Mouse (Mus musculus): Measurements from ENCODE around the gene Gm45713.
"Not testable (repeated sequence)": the region's sequence is repeated elsewhere in the genome, so short reads cannot be mapped to it uniquely, and the experiment has no call there.

Gm45713 gene

DNA sequence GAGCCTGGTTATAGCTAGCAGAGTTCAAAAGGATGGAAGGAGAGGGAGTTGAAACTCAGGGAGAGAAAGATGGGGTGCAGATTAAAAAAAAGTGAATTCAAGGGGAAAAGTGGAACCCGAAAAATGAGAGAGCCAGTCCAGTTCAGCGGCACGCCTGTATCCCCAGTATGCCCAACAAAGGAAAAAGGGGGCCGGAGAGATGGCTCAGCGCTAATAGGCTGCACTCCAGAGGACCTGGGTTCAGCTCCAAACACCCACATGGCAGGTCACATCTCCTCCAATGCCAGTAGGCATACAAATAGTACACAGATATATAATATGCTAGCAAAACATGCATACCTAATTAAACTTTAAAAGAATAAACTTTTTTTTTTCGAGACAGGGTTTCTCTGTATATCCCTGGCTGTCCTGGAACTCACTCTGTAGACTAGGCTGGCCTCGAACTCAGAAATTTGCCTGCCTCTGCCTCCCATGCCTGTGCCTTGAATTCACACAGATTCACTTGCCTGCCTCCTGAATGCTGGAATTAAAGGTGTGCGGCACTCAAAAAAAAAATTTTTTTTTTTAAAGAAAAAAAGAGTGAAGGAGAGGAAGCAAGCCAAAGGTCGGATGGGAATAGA, 27.1 kb upstream of the Gm45713 start:
- no peak for DNase-seq (ENCODE audit: low spot score)

DNA sequence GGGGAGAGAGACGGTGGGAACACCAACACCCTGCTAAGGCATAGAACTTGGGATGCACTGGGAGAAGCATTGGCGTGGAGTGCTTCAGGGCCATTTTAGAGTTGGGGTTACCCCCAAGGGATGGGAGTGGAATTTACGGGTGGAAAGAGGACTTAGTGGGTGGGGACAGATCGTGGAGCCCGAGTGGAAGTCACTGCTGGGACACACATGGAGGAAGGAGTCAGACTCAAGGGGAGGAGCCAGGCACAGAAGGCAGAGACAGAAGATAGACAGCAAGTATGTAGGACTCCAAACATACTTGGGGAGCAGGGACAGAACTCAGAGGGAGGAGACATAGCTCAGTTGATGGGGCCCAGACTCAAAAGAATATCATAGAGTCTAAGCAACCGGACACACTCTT, 26.5 kb upstream of the Gm45713 start:
- DNase-seq (ENCODE audit: low spot score): no peak

DNA sequence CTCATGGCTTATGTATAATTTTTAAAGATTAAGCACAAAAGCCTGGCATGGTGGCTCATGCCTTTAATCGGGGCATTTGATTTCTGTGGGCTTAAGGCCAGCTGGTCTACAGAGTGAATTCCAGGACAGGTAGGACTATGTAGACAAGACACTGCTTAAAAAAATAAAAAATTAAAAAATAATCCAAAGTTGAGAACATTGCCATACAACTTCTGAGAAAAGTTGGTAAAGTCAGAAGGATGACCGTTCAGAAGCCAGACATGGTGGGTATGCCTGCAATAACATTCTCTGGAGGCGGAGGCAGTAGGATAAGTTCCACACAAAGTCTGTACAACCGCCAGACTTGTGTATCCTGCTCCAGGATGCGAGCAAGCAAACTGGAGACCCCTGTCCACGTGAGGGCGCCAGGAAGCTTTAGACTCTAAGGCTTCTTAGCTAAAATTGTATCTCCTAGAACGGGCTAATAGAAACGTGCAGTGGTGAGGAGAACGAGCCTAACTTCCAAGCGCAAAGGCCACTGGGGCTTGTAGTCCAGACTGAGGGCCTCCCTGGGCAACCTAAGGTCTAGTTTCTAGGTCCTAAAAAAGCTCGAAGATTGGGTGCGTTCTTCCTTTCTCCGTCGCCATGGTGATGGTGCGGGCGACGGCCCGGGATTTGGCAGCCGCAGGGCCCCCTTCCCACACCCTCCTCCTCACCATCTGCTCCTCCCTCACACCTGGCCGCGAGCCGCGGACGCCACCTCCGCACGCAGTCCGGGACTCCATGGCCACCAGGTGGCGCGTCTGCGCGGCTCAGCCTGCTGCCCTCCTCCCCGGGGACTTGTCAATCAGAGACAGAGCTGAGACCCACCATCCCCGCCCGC, 25.8 kb upstream of the Gm45713 start:
- peak; percentile 75 for DNase-seq (ENCODE audit: low spot score)

DNA sequence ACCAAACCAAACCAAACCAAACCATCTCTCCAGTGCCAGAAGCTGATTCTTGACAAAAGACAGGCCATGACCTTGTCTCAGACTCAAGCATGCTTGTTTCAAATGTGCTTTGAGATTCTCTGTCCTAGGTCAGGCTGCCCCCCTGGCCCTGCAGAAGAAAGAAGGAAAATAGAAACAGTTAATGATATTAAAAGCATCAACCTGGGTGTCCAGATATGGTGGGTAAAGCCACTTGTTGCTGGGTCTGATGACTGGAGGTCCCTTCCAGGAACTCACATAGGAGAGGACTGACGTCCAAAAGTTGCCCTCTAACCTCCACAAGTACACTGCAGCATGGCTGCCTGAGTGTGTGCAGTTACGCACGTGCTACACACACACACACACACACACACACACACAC, 24.8 kb upstream of the Gm45713 start:
- no peak for DNase-seq (ENCODE audit: low spot score)

DNA sequence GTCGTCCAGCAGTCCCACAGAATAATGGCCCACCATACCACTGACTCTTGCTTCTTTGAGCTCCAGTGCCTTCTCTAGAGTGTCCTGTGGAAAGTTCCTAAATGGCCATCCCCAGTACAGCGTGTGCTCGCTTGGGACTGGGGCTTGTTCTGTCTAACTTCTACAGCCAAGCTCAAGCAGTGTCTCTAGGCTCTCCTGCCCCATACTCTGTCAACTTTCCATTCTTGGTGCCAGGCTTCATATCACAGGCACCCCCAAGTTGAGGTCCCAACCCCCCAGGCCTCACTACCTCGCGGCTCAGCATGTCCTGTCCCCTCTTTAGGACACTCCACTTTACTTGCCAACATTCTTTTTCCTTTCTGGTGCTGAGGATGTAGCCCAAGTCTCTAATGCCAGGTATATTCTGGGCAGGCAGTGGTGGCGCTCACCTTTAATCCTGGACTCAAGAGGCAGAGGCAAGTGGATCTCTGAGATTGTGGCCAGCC, 24.3 kb upstream of the Gm45713 start:
- DNase-seq (ENCODE audit: low spot score): no peak

DNA sequence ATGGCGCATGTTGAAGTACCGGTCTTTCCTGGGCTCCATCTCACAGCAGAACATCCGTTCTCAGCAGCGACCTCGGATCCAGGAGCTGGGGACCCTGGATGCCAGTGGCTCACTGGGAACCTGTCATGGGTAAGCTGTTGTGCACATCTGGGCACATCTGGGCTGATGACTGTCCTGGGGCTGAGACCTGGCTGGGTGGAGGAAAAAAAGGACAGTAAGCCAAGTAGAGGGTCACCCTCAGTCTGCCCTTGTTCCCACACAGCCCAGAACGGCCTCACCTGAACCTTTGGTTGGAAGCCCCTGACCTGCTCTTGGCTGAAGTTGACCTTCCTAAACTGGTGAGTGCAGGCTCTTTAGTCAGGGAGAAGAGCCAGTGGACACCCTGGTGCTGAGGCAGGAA, 23.0 kb upstream of the Gm45713 start:
- DNase-seq (ENCODE audit: low spot score): no peak

DNA sequence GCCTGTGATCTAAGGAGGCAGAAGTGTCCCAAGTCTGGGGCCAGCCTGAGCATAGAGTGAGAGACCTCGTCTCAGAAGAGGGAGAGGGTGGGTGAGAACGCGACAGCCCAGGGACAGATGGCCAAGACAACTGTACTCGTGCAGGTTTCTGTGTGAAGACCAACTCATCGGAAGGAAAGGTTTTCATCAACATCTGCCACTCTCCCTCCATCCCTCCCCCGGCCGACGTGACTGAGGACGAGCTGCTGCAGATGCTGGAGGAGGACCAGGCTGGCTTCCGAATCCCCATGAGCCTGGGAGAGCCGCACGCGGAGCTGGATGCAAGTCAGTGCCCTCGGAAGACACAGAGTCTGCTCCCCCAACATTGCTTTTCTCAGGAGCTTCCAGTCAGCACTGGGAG, 21.4 kb upstream of the Gm45713 start:
- no peak for DNase-seq (ENCODE audit: low spot score)

DNA sequence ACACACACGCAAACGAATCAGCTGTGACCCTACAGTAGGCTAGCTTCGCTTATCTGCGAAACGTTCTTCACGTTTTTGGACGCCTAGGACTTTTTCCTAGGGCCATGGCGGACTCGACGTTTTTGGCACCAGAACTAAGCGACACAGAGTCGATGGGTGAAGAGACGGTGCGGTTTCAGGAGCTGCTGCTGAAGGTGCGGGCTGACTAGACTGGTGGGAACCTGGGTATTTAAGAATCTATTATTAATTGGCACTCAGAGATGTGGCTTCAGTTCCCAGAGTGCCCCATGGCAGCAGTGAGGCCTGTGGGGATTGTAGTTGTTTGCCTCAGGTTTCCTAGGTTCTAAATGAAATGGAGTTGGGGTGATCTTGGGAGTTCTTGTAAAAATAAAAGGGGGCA, 20.2 kb upstream of the Gm45713 start:
- DNase-seq (ENCODE audit: low spot score): no peak

DNA sequence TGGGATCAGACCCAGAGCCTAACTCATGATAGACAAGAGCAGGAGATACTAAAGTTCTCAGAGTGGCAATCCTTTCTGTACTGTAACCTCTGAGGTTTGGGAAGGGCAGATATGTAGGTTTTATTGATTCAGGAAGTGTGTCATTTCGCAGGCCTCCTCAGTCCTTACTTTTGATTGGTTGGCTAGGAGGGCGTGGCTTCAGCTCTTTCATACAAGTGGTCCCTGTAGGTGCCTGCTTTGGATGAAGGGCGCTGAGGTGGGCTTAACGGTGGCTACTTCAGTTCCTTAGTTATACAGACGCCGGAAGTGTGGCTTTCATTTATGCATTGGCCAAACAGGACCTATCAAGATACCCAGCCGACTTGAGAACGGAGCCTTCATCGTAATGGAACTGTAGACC, 19.6 kb upstream of the Gm45713 start:
- no peak for DNase-seq (ENCODE audit: low spot score)

DNA sequence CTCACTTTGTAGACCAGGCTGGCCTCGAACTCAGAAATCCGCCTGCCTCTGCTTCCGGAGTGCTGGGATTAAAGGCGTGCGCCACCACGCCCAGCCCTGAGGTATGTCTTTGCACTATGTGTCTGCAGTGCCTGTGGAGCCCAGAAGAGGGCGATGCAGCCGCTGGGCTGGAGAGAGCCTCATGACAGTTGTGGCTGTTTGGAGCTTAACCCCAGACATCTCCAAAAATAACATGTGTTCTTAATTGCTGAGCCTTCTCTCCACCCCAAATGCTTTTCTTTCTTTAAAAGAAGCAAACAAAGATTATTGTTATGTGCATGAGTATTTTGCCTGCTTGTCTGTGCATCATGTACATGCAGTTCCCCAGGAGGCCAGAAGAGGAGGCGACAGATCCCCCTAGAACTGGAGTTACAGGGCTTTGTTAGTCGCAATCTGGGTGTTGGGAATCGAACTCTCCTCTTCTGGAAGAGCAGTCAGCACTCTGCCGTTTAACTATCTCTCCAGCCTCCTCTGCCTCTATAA, 19.0 kb upstream of the Gm45713 start:
- DNase-seq (ENCODE audit: low spot score): peak; percentile 62

DNA sequence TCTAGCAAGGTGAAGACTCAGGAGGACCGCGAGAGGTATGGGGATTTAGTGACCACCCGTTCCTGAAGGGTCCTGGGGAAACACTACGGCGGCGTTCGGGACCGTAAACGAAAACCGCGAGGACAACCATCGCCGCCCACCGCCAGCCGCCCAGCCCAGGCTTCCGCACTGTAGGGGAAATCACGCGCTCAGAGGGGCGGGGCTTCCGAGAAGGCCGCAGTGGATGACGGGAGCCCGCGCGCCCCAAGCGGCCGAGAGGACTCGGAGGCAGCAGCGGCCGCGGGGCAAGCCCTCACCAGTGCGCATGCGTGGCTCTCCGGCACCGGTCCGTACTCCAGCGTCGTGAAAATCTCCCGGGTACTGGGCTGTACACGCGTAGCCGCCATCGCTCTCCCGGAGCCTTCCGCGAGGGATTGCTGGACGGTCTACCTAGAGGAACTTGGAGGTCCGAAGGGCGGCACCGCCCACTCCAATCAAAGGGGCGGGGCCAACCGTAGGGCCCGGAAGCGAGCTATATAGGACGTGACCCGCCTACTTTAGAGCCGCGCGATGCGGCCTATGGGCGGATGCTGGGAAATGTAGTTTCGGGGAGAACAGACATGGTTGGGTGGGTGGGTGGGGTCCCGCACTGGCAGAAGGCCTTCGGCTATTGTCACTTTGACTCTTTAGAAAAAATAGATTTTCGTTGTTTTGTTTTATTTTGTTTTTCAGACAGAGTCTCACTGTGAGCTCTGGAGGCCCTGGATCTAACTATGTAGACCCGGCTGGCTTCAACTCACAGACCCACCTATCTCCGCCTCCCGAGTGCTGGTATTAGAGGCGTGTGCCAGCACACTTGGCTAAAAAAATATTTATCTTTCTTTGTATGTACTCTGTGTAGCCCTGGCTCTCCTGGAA, 18.3 kb upstream of the Gm45713 start, which contains the start of the genes Pih1d1 and Aldh16a1:
Gene Pih1d1, plus strand, starts transcription at position 208 of the 897 bp plus-strand sequence.
Gene Aldh16a1, minus strand, starts transcription at position 489 of the 897 bp plus-strand sequence.
- DNase-seq (ENCODE audit: low spot score): peak; percentile 93

DNA sequence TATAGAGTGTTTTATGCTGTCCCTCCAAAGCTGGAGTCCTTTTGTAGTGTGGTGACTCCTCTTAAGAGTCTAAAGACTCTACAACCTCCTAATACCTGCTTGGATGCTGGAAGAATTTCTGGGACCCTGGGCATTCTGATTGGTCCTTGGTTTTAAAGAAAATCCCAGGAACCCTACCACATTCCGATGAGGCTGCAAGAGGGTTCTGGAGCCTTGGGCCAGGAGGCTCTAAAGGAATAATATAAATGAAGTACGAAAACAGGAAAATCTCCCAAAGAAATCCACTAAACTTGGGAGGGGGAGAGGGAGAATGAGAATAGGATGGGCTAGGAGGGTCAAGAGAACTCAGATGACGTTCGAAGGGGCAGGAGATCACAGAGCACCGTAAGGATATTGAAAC, 17.6 kb upstream of the Gm45713 start:
- peak; percentile 8 for DNase-seq (ENCODE audit: low spot score)

DNA sequence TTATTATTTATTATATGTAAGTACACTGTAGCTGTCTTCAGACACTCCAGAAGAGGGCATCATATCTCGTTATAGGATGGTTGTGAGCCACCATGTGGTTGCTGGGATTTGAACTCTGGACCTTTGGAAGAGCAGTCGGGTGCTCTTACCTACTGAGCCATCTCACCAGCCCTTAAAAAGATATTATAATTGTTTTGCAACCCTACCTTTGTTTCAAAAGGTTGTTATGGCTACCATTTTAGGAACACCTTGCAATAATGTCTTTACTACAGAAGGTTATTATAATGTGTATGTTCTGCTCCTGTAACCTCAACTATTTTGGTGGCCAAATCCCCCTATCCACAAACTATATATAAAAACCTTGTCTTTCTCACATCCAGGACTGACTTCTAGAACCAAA, 17.0 kb upstream of the Gm45713 start:
- not testable (repeated sequence) for DNase-seq (ENCODE audit: low spot score)

DNA sequence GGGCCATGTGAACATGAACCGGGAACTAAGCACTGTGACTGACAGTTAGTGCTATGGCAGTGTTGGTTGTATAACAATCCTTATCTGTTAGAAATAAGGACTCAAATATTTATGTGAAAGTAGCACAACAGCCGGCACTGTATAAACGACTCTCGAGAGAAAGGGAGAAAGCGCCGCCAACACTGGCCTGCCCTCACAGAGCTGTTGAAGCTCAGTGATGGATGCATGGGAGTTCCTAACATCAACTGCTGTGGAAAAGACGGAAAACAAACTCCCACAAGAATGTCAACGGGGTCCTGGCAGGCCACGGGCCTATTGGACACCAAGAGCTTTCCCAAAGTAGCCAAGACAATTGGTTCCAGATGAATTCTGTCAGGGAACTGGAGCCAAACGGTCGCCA, 15.3 kb upstream of the Gm45713 start:
- DNase-seq (ENCODE audit: low spot score): peak; percentile 56

DNA sequence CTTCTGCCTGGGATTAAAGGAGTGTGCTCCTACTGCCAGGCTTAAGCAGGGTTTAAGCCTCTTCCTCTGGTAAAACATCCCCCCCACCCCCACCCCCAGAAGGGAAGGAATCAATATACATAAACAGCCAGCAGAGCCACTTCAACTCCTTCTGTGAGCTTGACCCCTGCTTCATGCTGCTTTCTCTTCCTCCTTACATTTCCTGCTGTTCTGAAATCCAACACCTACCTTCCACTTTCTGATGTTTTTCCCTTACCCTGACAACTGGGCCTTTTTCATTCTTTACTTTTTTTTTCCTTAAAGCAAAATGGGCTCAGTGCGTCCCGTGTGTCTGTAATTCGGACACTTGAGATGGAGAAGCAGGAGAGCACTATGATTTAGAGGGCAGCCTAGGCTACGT, 14.3 kb upstream of the Gm45713 start:
- DNase-seq (ENCODE audit: low spot score): no peak

DNA sequence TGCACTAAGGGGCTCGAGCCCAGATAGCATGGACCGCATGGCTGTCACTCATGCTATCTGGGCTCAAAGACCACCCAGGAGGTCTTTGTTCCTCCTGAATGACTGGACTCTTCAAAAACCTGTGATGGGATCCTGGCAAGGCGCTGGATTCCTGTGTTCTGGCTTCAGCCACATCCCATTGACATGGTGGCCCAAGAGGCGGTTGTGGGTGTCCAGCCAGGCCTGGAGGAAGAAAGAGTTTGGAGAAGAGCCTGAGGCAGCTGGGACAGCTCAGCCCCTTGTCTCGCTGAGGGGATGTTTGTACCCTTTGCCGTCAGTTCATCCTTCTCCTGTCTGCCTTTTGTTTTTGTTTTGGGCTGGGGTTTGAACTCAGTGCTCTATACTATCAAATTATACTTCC, 13.5 kb upstream of the Gm45713 start:
- no peak for DNase-seq (ENCODE audit: low spot score)

DNA sequence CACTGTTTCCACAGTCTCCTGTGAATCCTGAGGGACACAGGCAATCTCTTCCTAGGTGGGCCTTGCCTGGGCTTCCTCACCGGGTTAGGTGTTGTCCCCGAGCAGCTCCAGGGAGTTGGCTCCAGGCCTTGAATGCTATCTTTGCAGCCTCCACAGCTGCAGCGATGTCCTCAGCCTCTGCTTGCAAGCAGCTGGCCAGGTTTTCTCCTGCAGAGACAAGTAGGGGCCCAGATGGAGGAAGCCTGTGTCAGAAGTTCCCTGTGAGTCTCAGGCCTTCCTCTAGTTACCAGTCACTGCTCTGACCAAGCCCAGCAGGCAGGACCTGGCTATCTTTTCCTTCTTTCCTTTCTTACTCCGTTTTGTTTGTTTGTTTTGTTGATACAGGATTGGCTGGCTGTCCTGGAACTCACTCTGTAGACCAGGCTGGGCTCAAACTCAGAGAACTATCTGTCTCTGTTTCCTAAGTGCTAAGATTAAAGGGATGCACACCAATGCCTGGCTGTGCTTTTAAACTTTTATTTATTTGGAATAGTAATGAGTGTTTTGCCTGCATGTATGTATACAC, 12.6 kb upstream of the Gm45713 start:
- no peak for DNase-seq (ENCODE audit: low spot score)

DNA sequence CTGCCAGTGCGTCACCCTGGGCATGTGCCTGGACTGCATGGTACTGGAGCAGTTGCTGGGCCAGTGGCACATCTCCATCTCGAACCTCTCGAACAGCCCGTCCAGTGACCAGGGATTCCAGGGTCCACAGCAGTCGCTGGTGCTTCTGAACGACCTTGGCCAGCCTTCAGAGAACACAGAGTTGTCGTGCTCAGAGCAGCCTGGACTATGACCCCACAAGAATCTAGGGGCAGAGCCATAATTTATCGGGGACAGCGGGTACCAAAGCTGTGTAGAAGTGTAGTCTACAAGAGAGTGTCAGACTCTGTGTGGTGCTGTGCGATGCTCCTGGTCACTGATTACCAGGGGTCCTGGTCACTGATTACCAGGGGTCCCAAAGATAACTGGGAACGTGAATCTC, 11.9 kb upstream of the Gm45713 start:
- DNase-seq (ENCODE audit: low spot score): no peak

DNA sequence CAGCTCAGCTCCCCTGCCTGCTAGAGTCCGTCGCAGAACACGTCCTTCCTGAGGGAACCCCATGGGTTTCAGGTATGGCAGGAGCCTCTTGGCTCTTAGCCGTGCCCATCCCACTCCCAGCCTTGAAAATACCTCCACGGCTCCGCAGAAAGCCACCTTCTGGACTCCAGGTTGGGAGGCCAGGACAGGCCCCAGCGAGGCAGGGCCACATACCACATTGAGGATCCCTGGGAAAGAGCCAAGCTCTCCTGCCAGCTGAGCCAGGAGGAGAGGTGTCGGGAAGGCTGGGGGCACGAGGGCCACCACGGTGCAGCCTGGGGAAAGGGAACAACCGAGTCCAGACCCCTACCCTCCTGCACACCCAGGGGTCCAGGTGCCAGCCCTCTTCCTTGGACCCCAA, 11.2 kb upstream of the Gm45713 start:
- no peak for DNase-seq (ENCODE audit: low spot score)

DNA sequence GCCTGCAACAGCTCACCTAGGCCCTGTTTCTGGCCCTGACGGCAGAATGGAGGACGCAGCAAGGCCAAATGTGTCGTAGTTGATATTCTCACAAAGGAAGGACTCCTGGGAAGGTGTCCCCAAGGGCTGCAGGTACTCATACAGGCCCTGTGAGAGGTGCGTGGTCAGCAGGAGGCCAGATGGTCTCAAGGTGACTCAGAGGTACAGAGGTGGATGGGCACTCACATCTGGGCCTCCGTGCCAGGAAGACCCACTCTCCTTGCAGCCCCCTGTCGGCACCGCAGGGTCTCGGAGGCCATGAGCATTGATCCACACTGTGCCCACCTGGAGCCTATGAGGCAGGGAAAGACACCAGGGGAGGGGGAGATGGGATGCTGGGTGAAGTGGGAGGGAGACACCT, 9.4 kb upstream of the Gm45713 start:
- no peak for DNase-seq (ENCODE audit: low spot score)

DNA sequence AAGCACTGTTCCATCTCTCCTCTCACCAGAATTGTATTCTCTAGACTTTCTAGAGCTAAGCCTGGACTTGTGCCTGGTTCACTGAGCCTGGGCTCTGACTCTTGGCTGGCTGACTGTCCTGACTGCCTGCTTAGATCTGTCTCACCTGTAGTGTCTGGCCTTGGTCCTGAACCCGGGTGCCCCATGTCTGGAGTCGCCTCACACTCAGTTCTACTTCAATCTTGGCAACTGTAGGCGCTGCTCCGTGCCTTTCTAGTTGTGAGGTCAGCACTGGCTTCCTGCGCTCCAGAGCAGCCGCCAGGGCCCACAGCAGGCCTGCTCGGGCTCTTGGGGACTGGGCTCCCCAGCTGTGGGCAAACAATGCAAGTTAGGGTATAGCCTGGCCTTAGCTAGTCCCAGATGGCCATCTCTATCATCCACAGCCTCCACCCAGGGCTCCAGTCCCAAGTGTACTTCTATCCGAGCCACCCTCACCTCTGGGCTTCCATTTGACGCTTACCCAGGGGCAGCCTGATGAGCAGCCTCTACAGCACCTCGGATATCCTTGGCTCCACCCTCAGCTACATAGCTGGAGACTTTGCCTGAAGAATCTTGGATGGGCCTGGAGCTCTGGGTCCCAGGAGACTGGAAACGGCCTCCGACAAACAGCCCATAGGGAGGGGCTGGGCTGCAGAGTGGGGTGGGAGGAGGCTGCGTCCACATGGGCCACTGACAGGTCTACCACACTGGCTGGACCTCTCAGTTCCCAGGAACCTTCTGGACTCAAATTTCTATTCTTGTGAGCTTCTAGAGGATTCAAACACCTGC, 8.5 kb upstream of the Gm45713 start:
- DNase-seq (ENCODE audit: low spot score): no peak

Data from adipocyte (in vitro differentiated cells).